Mouse (Mus musculus) thymus, adult 18-20 months (tissue): ENCODE results near the gene Fyn.
A peak's percentile ranks its signal among the peaks of the same experiment; 100 is the strongest.

Source experiments
- DNase-seq, 2 experiments: peaks; one replicate each; pipeline ENCODE4 v3.0.0; 2022; ENCODE audit warnings: mixed read lengths in 2 of 2

Fyn gene

GRCm38 (mm10) chr10:39576466-39576865, 207.8 kb downstream of the Fyn start:
- no peak for DNase-seq

GRCm38 (mm10) chr10:39580477-39580876, 211.8 kb downstream of the Fyn start:
- DNase-seq: no peak

GRCm38 (mm10) chr10:39582385-39582784, 213.7 kb downstream of the Fyn start:
- DNase-seq: no peak

GRCm38 (mm10) chr10:39583718-39584117, 215.1 kb downstream of the Fyn start:
- no peak for DNase-seq

- DNase-seq: no peak
These were observed 218.8 kb downstream of the Fyn start for GRCm38 (mm10) chr10:39587290-39587925.

- no peak for DNase-seq
These were observed 219.5 kb downstream of the Fyn start for GRCm38 (mm10) chr10:39587973-39588746.

- no peak for DNase-seq
These were observed 221.3 kb downstream of the Fyn start for GRCm38 (mm10) chr10:39589765-39590546.

- DNase-seq: no peak
These were observed 222.0 kb downstream of the Fyn start for GRCm38 (mm10) chr10:39590629-39591028.

GRCm38 (mm10) chr10:39592501-39592900, 223.8 kb downstream of the Fyn start:
- no peak for DNase-seq

- DNase-seq: no peak
These were observed 226.1 kb downstream of the Fyn start for GRCm38 (mm10) chr10:39594716-39595115.

- DNase-seq: no peak
These were observed 227.2 kb downstream of the Fyn start for GRCm38 (mm10) chr10:39595862-39596261.

- DNase-seq: no peak
These were observed 228.6 kb downstream of the Fyn start for GRCm38 (mm10) chr10:39597116-39597791.

GRCm38 (mm10) chr10:39597792-39598183, 229.1 kb downstream of the Fyn start:
- DNase-seq: no peak

- no peak for DNase-seq
These were observed 230.9 kb downstream of the Fyn start for GRCm38 (mm10) chr10:39599601-39600000.

GRCm38 (mm10) chr10:39600115-39600514, 231.5 kb downstream of the Fyn start:
- no peak for DNase-seq

GRCm38 (mm10) chr10:39601068-39601467, 232.4 kb downstream of the Fyn start:
- DNase-seq: no peak

GRCm38 (mm10) chr10:39606434-39606833, 237.8 kb downstream of the Fyn start:
- DNase-seq: no peak

GRCm38 (mm10) chr10:39611234-39611633, 242.6 kb downstream of the Fyn start:
- DNase-seq: no peak

GRCm38 (mm10) chr10:39612131-39612530, 243.5 kb downstream of the Fyn start:
- no peak for DNase-seq

GRCm38 (mm10) chr10:39612633-39612988, 244.0 kb downstream of the Fyn start, which contains the start of gene Traf3ip2:
TSS of gene Traf3ip2 (plus strand) at chr10:39612934.
- no peak for DNase-seq

GRCm38 (mm10) chr10:39612989-39613831, 244.6 kb downstream of the Fyn start:
- DNase-seq: peak; percentile 52 to 63

- DNase-seq: no peak
These were observed 245.3 kb downstream of the Fyn start for GRCm38 (mm10) chr10:39613973-39614372.
